In genomic region chr11:119390271-119391231, GRCm38 (mm10) we compare ENCODE assay signal across 8 mouse cellular contexts. TPM values are rescaled to one million over a fixed set of nuclear protein-coding genes. Genes with fewer than 3 reads are reported as not detected.
DNase-seq lines count a peak whose midpoint lies in the region; ATAC-seq lines count a peak whose summit lies in the region.

No protein-coding gene starts in this region.

- peaks cover 26% of the 10 kb centered on the region for H3K4me1 ChIP-seq in hindbrain, embryonic 13.5 days (replicated peaks)

- peak overlapping the region; percentile 97 for H3K4me2 ChIP-seq in hindbrain, embryonic 13.5 days

- peak; percentile 85 for DNase-seq in Muller cell, postnatal 12 days (ENCODE audit: inconsistent ontology term)
- DNase-seq in cerebellum, postnatal 14 days = peak; percentile 32 to 35
- peak; percentile 31 to 38 for DNase-seq in frontal cortex, postnatal 36 days (ENCODE audit: low spot score in 2 of 2)
- DNase-seq in layer of hippocampus, postnatal 14 days (ENCODE audit: low spot score in 2 of 2) = peak; percentile 22 to 54
- DNase-seq in lung, postnatal 14 days = peak; percentile 79
- peak; percentile 70 for DNase-seq in ovary, postnatal 10 days (ENCODE audit: low spot score)
- DNase-seq in thymus, postnatal 10 days (ENCODE audit: low spot score in 2 of 2) = peak; percentile 68 to 72

- H3K36me3 ChIP-seq in hindbrain, embryonic 13.5 days = no peaks in the 10 kb centered on the region

- no peak overlapping the region for H3K27ac ChIP-seq in hindbrain, embryonic 13.5 days

- 2% methylated on average over 53 of the region's 53 CpGs for WGBS in hindbrain, embryonic 13.5 days

- ATAC-seq in hindbrain, embryonic 13.5 days (ENCODE audit: low FRiP score) = 0 out of 2 replicates have a peak, but pooled peaks have one; percentile 28

- H3K27me3 ChIP-seq in hindbrain, embryonic 13.5 days = peaks cover 80% of the 10 kb centered on the region

- peak overlapping the region; percentile 53 for H3K4me3 ChIP-seq in hindbrain, embryonic 13.5 days

- peak overlapping the region; percentile 69 for H3K9ac ChIP-seq in hindbrain, embryonic 13.5 days

- H3K9me3 ChIP-seq in hindbrain, embryonic 13.5 days = no peaks in the 10 kb centered on the region

RNA-seq across cellular contexts. Expression of gene Rnf213, which starts 2.3 kb away (rescaled TPM):
- polyA plus RNA-seq in hindbrain, embryonic 13.5 days (2015; fragmentation: Nextera tagmentation; extraction: Ambion mirVana) = 0.70 and 0.94 TPM in 2 replicates
- 1 to 10 TPM; 3.4 to 3.5 TPM for total RNA-seq in layer of hippocampus, postnatal 14 days (2021)

RNA-seq across cellular contexts. Expression of gene Slc26a11, which starts 35.2 kb away (rescaled TPM):
- 4.8 and 5.3 TPM in 2 replicates for polyA plus RNA-seq in hindbrain, embryonic 13.5 days (2015; fragmentation: Nextera tagmentation; extraction: Ambion mirVana)
- total RNA-seq in layer of hippocampus, postnatal 14 days (2021) = 1 to 10 TPM; 4.3 to 6.0 TPM

RNA-seq across cellular contexts. Expression of gene Sgsh, which starts 35.2 kb away (rescaled TPM):
- 4.7 and 5.5 TPM in 2 replicates for polyA plus RNA-seq in hindbrain, embryonic 13.5 days (2015; fragmentation: Nextera tagmentation; extraction: Ambion mirVana)
- total RNA-seq in layer of hippocampus, postnatal 14 days (2021) = 1 to 10 TPM; 4.3 to 4.8 TPM

Comparison
In these comparisons a context has a peak if more than half of its experiments do, and no peak if none do; other contexts are left out.
1. DNase-seq: peak in every context shown above with its lines; median percentile 85 in Muller cell, postnatal 12 days; 79 in lung, postnatal 14 days; 70 in ovary, postnatal 10 days; 70 in thymus, postnatal 10 days; 38 in layer of hippocampus, postnatal 14 days; 34 in frontal cortex, postnatal 36 days; 34 in cerebellum, postnatal 14 days.